Mouse (Mus musculus): ENCODE data around the gene Blzf1.

- TF ChIP-seq CTCF (IDR thresholded peaks at IDR 0.05; ENCODE audit: control insufficient read depth, insufficient read depth, insufficient replicate concordance, low read depth, low read length) (peak; percentile 26; the same call in 1 of the 2 replicates), POLR2A (IDR thresholded peaks at IDR 0.05; ENCODE audit: control insufficient read depth, low read depth, low read length) (no peak)
Observed at GRCm38 (mm10) chr1:164316697-164317096, 9.4 kb upstream of the Blzf1 start.

Data from testis, adult 2 months (tissue).